Mouse (Mus musculus) heart, adult 2 months (tissue): ENCODE data around the gene Uspl1.

ENCODE experiments used
- CTCF ChIP-seq: fragments of 200-600 bp; IDR thresholded peaks from 2 replicates; pipeline ENCODE4 v1.8.1; 2022; ENCODE audit warnings: antibody characterized with exemption, mild to moderate bottlenecking, moderate library complexity
- EP300 ChIP-seq: fragments of 200-500 bp; IDR thresholded peaks from 2 replicates; pipeline ENCODE4 v1.6.1; 2011; ENCODE audit warnings: low read depth, low read length, control low read depth; ENCODE audit not compliant: insufficient read depth
- POLR2A ChIP-seq: fragments of 200-500 bp; IDR thresholded peaks from 2 replicates; pipeline ENCODE4 v1.6.1; 2011; ENCODE audit warnings: mild to moderate bottlenecking, low read depth, low read length, control low read depth; ENCODE audit not compliant: insufficient read depth

GRCm38 (mm10) chr5:149172246-149172645 lies 11.9 kb upstream of the Uspl1 start:
- TF ChIP-seq POLR2A = no peak
- no peak for TF ChIP-seq CTCF
- no peak for TF ChIP-seq EP300
